Mouse (Mus musculus) cerebellum, adult 9-11 months (tissue): Measurements from ENCODE around the gene Nckap5l.
A peak's percentile ranks its signal among the peaks of the same experiment; 100 is the strongest.
"Not testable (repeated sequence)": the region's sequence is repeated elsewhere in the genome, so short reads cannot be mapped to it uniquely, and the experiment has no call there.

Experiments used
- DNase-seq: peaks from one replicate; pipeline ENCODE4 v3.0.0; 2022

The Nckap5l gene

DNA sequence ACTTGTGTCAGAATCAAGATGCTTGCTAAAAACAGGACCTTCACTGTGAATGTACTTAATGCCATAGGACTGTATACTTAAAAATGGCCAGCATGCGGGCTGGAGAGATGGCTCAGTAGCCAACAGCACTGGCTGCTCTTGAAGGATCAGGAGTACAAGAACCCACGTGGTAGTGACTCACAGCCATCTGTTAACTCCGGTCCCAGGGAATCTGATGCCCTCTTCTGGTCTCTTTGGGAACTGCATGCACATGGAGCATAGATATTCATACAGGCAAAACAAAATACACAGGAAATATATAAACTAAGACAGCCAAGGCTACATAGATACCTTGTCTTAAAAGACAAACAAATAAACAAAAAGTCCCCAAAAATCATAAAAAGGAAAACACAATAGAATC is 11.5 kb upstream of the Nckap5l start:
- DNase-seq, result peak; percentile 79

- DNase-seq, result no peak
These were observed 5.6 kb upstream of the Nckap5l start for GRCm38 (mm10) chr15:99463194-99463593.

GRCm38 (mm10) chr15:99456963-99457605 is 464 bp downstream of the Nckap5l start:
- DNase-seq, result peak; percentile 73

- DNase-seq, result peak; percentile 50
These were observed 1.1 kb downstream of the Nckap5l start for GRCm38 (mm10) chr15:99456338-99456962.

GRCm38 (mm10) chr15:99455415-99455814 is 2.1 kb downstream of the Nckap5l start:
- DNase-seq, result no peak

GRCm38 (mm10) chr15:99454585-99455279 is 2.8 kb downstream of the Nckap5l start:
- DNase-seq, result no peak

DNA sequence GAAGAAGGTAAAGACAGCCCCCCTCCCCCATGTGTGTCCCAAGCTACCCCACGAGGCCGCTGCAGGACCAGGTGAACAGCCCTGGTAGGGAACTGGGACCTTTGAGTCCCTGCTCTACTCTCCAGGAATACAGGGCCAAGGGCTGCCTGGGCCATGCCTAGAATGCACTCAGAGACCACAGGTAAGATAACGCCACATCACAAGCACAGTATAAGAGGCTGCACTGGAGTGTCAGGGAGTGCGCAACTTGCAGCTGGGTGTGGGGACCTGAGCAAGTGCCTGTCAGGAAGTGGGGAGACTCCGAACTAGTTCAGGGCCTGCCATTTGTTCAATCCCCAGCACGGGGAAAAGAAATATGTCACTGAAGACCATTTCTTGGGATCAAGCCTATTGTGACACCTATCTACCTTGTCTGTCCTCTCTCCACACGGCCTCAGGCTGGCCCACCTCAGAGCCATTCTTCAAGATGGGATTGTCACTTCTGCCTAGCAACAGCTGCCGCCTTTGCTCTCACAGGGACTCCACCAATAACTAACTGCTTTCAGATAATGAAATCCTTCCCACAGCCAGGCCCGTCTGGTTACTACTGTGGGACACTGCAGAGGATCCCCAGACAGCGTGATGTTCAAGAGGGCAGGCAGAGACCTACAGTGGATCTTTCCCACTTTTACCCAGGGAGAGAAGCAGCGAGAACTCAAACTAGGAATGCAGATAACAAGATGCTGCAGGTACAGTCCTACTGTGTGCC is 4.2 kb downstream of the Nckap5l start:
- no peak for DNase-seq

GRCm38 (mm10) chr15:99449751-99450280 is 7.7 kb downstream of the Nckap5l start:
- no peak for DNase-seq

DNA sequence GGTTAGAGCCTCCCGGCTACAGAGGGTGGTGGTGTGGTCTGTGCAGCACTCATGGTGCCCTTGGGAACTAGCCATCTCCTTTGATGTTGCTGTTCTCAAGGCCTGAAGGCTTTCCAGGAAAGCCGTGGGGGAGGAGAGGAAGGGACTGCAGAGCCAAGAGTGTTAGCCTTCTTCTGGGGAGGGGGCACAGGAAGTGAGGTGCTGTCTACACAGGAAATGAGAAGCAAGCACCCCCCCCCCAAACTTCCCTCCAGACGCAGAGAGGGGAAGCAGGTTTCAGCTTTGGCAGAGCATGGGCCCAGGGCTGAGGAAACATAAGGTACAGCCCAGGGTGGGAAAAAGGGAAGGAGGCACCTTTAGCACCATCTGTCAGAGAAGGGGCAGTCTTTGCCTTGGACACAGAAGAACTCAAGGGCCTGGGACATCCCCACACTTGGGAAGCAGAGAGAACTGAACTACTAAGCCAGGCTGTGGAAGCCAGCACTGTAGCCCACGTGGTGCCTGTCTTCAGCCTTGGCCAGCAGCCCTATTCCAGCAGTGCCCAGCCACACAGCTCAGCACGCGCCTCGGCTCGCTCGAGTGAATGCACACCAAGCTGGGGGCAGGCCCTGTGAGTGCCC is 8.3 kb downstream of the Nckap5l start:
- DNase-seq, result peak; percentile 80

DNA sequence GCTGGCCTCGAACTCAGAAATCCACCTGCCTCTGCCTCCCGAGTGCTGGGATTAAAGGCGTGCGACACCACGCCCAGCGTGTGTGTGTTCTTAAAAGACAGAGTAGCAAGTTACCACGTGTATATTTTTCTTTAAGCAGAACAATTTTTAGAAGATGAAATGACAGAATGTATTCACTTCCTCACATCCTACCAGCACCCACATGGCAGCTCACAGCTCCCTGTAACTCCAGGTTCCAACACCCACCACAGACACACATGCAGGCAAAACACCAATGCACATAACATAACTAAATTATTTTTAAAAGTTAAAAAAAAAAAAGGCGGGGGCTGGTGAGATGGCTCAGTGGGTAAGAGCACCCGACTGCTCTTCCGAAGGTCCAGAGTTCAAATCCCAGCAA is 11.4 kb downstream of the Nckap5l start:
- not testable (repeated sequence) for DNase-seq

GRCm38 (mm10) chr15:99445567-99445966 is 12.0 kb downstream of the Nckap5l start:
- DNase-seq, result no peak

- no peak for DNase-seq
These were observed 15.2 kb downstream of the Nckap5l start for GRCm38 (mm10) chr15:99442358-99442757.

GRCm38 (mm10) chr15:99440816-99441457 is 16.6 kb downstream of the Nckap5l start:
- no peak for DNase-seq

DNA sequence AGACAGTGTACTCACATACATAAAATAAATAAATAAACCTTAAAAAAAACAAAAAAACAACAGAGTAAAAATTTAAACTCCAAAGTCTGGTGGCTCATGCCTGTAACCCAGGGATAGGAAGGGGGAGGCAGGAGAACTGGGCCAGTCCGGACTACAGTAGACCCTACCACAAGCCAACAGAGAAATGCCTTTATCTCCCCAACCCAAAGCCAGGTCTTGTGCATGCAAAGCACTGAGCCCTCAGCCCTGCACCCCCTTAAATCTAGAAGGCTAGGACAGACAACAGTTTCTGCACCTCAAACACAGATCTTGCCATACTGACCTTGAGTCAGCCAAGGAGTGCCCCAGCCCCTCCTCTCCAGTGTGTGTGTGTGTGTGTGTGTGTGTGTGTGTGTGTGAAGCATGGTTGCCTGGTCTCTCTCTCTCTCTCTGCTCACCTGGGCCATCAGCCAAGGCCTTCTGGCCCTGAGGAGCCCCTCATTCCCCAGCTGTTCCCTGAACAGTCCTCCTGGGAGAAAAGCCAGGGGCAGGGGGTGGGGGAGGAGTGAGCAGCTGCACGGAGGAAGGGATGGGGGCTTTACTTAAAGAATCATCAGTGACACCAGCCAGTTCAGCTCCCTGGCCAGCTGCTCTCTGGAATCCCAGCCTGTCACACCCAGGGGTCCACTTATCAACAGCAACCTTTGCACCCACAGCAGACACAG is 17.3 kb downstream of the Nckap5l start:
- DNase-seq, result no peak

- DNase-seq, result no peak
These were observed 18.4 kb downstream of the Nckap5l start for GRCm38 (mm10) chr15:99438966-99439698.

DNA sequence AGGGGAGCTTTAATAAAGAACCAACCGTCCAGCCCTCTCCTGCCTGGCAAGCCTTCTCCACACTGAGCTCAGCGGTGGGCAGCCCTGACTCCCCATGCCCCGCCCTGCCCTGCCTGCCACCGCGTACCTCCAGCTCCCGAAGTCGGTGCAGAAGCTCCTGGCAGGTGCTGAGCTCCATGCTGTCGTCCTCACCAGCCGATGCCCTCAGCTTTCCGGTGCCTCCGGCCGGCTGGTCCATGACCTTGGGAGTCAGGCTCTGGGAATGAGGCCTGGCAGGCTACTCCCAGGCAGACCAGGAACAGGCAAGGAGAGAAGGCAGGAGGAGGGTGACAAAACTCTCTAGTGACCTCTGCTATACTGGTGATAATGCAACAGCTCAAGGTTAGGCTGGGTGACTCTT is 23.6 kb downstream of the Nckap5l start:
- no peak for DNase-seq

- DNase-seq, result no peak
These were observed 24.3 kb downstream of the Nckap5l start for GRCm38 (mm10) chr15:99433081-99433718.

DNA sequence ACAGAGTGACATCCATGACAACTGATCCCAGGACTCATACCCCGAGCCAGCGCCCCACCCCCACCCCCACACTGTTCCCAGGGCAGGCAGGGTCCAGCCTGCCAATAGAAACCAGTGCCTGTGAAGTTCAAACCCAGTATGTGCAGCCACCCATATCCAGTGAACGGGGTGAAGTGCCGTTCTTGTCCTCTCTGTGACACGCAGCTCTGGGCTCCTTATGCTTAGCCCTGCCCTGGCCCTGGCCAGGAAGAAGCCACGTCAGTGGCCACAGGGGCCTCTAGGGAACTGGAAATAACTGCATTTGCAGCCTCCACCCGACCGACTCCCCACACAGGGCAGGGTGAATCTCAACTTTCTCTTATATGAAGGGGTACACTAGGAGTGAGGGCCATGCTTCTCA is 25.6 kb downstream of the Nckap5l start:
- DNase-seq, result no peak

- DNase-seq, result no peak
These were observed 26.0 kb downstream of the Nckap5l start for GRCm38 (mm10) chr15:99431504-99431903.

DNA sequence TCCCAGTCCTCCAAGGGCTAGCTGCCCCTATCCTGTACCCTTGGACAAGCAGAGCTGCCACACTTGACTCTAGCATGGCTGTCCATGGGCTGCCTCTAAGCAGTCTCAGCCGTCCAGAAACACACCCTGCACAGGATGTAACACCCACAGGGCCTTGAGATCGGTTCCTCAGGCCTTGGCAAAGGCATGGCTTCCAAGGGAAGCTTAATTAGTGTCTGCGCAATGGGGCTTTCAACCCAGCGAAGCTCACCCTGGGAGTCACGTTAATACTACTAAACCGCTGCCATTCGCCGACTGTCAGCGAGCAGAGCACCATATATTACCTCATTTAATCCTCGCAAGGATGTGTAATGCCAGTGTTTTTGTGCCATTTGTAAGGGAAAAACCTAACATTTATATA is 26.5 kb downstream of the Nckap5l start:
- DNase-seq, result no peak
